Mouse (Mus musculus): ENCODE data around the gene Sh3bgrl3. TPM values are rescaled to one million over a fixed set of nuclear protein-coding genes. Genes with fewer than 3 reads are reported as not detected.

The Sh3bgrl3 gene
- polyA plus RNA-seq, 1 experiment from 2014 or later, result 369 TPM

DNA sequence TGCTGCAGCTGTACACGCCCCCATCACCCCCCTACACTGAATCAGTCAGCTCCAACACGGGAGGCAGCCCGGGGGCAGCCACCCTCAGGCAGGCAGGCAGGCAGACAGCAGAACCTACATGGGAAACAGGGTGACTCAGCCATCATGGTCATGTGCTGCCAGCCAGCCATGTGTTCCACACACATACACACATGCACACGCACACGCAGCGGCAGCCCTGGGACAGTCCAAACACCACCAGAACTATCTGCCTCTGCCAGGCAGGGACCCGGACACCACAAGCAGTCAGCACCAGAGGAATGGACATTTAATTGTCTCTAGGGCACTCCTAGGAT is 1.5 kb downstream of the Sh3bgrl3 start:
- Histone ChIP-seq H3K4me2 (replicated peaks) (0 out of 2 replicates have a peak overlapping the region, but pooled peaks have one; percentile 91), H3K4me1 (peaks cover 29% of the 10 kb centered on the region), H3K27ac (no peak overlapping the region), H3K36me3 (peaks cover 14% of the 10 kb centered on the region), H3K9ac (no peak overlapping the region), H3K27me3 (no peaks in the 10 kb centered on the region), H3K4me3 (no peak overlapping the region), H3K9me3 (replicated peaks) (no peaks in the 10 kb centered on the region)
- no peak for ATAC-seq (ENCODE audit: low FRiP score)
- WGBS, result 86% methylated on average over 7 of the region's 7 CpGs

DNA sequence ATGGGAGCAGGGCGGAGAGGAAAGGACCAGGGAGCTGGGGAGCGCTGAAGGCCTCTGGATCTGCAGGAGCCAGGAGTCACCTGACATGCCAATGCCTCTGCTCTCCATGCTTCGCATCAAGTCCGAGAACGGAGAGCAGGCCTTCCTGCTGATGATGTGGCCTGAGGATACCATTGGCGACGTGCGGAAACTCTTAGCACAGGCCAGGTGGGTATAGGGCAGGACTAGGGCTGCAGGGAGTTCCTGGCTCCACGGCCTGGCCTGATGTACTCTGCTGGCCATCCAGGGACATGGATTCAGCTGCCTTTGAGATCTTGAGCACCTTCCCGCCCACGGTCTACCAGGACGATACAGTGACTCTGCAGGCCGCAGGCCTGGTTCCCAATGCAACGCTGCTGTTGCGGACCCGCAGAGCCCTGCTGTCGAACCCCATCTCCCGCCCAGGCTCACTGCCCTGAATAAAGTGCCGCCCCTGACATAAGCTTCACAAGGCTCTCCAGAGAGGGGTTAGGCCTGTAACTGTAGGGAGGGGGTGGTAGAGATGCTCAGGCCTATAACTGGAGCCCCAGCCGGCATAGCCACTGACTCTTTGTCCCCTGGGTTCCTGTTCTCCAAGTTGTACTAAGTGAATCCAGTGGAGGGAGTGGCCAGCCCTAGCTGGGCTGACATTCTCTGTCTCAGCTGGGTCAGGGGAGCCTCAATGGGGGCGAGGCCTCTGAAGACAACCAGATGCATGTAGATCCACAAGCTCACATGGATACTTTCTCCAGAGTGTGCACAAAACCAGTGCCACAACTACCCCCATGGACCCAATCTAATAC is 2.1 kb downstream of the Sh3bgrl3 start:
- Histone ChIP-seq H3K9me3 (replicated peaks) (no peaks in the 10 kb centered on the region), H3K4me3 (no peak overlapping the region), H3K27me3 (no peaks in the 10 kb centered on the region), H3K27ac (no peak overlapping the region), H3K4me2 (replicated peaks) (0 out of 2 replicates have a peak overlapping the region, but pooled peaks have one; percentile 91), H3K4me1 (peaks cover 29% of the 10 kb centered on the region), H3K36me3 (peaks cover 12% of the 10 kb centered on the region), H3K9ac (no peak overlapping the region)
- no peak for ATAC-seq (ENCODE audit: low FRiP score)
- WGBS, result 86% methylated on average over 21 of the region's 21 CpGs

GRCm38 (mm10) chr4:134125383-134126060 is 3.1 kb downstream of the Sh3bgrl3 start:
- WGBS, result 90% methylated on average over 15 of the region's 15 CpGs
- no peak overlapping the region for H3K4me3 ChIP-seq
- peaks cover 29% of the 10 kb centered on the region for H3K4me1 ChIP-seq
- no peak overlapping the region for H3K27ac ChIP-seq
- H3K9me3 ChIP-seq (replicated peaks), result no peaks in the 10 kb centered on the region
- H3K27me3 ChIP-seq, result no peaks in the 10 kb centered on the region
- H3K36me3 ChIP-seq, result peaks cover 2% of the 10 kb centered on the region
- no peak overlapping the region for H3K9ac ChIP-seq
- no peak for ATAC-seq (ENCODE audit: low FRiP score)
- no peak overlapping the region for H3K4me2 ChIP-seq (replicated peaks)

DNA sequence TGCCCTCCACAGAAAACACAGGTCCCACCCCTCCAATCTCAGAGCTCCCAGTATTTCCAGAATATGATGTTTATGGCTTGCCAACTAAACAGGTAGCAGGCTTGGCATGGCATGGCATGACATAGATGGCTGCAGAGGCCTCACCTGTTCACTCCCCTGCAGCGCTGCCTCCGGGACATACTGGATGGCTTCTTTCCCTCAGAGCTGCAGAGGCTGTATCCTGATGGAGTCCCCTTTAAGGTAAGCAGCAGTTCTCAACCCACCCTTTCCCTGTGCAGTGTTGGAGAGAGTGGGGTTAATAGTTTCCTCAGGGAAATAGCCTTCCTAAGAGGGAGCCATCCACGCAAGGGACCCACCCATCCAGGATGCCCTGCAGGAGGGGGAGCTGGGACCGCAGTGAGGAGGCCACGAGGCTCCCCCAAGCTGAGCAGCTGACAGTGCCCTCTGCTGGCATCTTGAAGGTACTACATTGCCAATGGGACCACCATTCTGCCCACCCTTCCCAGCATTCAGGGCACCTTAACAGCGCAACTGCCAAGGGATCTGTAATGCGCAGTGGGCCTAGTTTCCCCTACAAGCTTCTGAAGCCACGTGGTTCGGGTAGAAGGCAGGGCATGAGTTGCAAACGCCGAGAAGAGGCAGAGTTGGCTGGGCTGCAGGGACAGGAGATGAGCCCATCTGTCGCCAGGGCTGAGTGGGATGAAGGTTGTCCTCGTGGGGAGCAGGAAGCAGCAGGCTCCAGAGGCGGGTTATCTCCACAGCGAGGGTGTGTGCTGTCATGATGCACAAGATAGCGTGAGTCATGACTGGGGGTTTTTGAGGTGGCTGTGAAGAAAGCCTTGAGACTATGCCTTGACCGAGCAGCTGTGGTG is 4.7 kb downstream of the Sh3bgrl3 start:
- H3K36me3 ChIP-seq, result no peaks in the 10 kb centered on the region
- no peak overlapping the region for H3K4me3 ChIP-seq
- no peak overlapping the region for H3K27ac ChIP-seq
- peaks cover 23% of the 10 kb centered on the region for H3K4me1 ChIP-seq
- no peaks in the 10 kb centered on the region for H3K9me3 ChIP-seq (replicated peaks)
- H3K4me2 ChIP-seq (replicated peaks), result no peak overlapping the region
- H3K9ac ChIP-seq, result no peak overlapping the region; the same call in 1 of the 2 replicates
- no peaks in the 10 kb centered on the region for H3K27me3 ChIP-seq
- WGBS, result 25% methylated on average over 17 of the region's 17 CpGs
- ATAC-seq (ENCODE audit: low FRiP score), result no peak

GRCm38 (mm10) chr4:134123147-134123546 is 5.4 kb downstream of the Sh3bgrl3 start:
- no peaks in the 10 kb centered on the region for H3K36me3 ChIP-seq
- peaks cover 21% of the 10 kb centered on the region for H3K4me1 ChIP-seq
- H3K9me3 ChIP-seq (replicated peaks), result no peaks in the 10 kb centered on the region
- no peaks in the 10 kb centered on the region for H3K27me3 ChIP-seq
- no peak for ATAC-seq (ENCODE audit: low FRiP score)
- H3K27ac ChIP-seq, result no peak overlapping the region
- WGBS, result 95% methylated on average over 6 of the region's 6 CpGs
- no peak overlapping the region for H3K4me3 ChIP-seq
- no peak overlapping the region for H3K4me2 ChIP-seq (replicated peaks)
- no peak overlapping the region for H3K9ac ChIP-seq

GRCm38 (mm10) chr4:134122281-134122680 is 6.3 kb downstream of the Sh3bgrl3 start:
- Histone ChIP-seq H3K36me3 (no peaks in the 10 kb centered on the region), H3K4me1 (peaks cover 12% of the 10 kb centered on the region), H3K9ac (no peak overlapping the region), H3K4me3 (no peak overlapping the region), H3K9me3 (replicated peaks) (no peaks in the 10 kb centered on the region), H3K27ac (no peak overlapping the region), H3K27me3 (no peaks in the 10 kb centered on the region), H3K4me2 (replicated peaks) (no peak overlapping the region)
- WGBS, result 43% methylated on average over 3 of the region's 3 CpGs
- no peak for ATAC-seq (ENCODE audit: low FRiP score)

- 0 out of 2 replicates have a peak, but pooled peaks cover 5% of the 10 kb centered on the region for H3K4me1 ChIP-seq
- H3K9me3 ChIP-seq (replicated peaks), result no peaks in the 10 kb centered on the region
- H3K27ac ChIP-seq, result no peak overlapping the region
- no peak overlapping the region for H3K4me3 ChIP-seq
- H3K27me3 ChIP-seq, result no peaks in the 10 kb centered on the region
- H3K9ac ChIP-seq, result no peak overlapping the region
- ATAC-seq (ENCODE audit: low FRiP score), result no peak
- H3K4me2 ChIP-seq (replicated peaks), result no peak overlapping the region
- H3K36me3 ChIP-seq, result no peaks in the 10 kb centered on the region
- WGBS, result 48% methylated on average over 4 of the region's 4 CpGs
These were observed 7.0 kb downstream of the Sh3bgrl3 start for GRCm38 (mm10) chr4:134121571-134121970.

GRCm38 (mm10) chr4:134120916-134121315 is 7.7 kb downstream of the Sh3bgrl3 start:
- Histone ChIP-seq H3K36me3 (no peaks in the 10 kb centered on the region), H3K27me3 (no peaks in the 10 kb centered on the region), H3K4me3 (no peak overlapping the region), H3K9me3 (replicated peaks) (no peaks in the 10 kb centered on the region), H3K4me2 (replicated peaks) (no peak overlapping the region), H3K4me1 (0 out of 2 replicates have a peak, but pooled peaks cover 5% of the 10 kb centered on the region), H3K27ac (no peak overlapping the region), H3K9ac (no peak overlapping the region)
- ATAC-seq (ENCODE audit: low FRiP score), result no peak
- WGBS, result 88% methylated on average over 4 of the region's 4 CpGs

- 0 out of 2 replicates have a peak, but pooled peaks cover 5% of the 10 kb centered on the region for H3K4me1 ChIP-seq
- no peak overlapping the region for H3K9ac ChIP-seq
- H3K4me3 ChIP-seq, result no peak overlapping the region
- 83% methylated on average over 6 of the region's 6 CpGs for WGBS
- ATAC-seq (ENCODE audit: low FRiP score), result no peak
- H3K36me3 ChIP-seq, result no peaks in the 10 kb centered on the region
- no peak overlapping the region for H3K27ac ChIP-seq
- no peaks in the 10 kb centered on the region for H3K27me3 ChIP-seq
- no peaks in the 10 kb centered on the region for H3K9me3 ChIP-seq (replicated peaks)
- no peak overlapping the region for H3K4me2 ChIP-seq (replicated peaks)
These were observed 8.3 kb downstream of the Sh3bgrl3 start for GRCm38 (mm10) chr4:134120192-134120805.

- Histone ChIP-seq H3K36me3 (no peaks in the 10 kb centered on the region), H3K27ac (no peak overlapping the region), H3K9ac (no peak overlapping the region), H3K4me1 (0 out of 2 replicates have a peak, but pooled peaks cover 5% of the 10 kb centered on the region), H3K27me3 (no peaks in the 10 kb centered on the region), H3K9me3 (replicated peaks) (no peaks in the 10 kb centered on the region), H3K4me2 (replicated peaks) (no peak overlapping the region), H3K4me3 (no peak overlapping the region)
- WGBS, result 62% methylated on average over 9 of the region's 9 CpGs
- ATAC-seq (ENCODE audit: low FRiP score), result no peak
These were observed 8.9 kb downstream of the Sh3bgrl3 start for GRCm38 (mm10) chr4:134119644-134120043.

DNA sequence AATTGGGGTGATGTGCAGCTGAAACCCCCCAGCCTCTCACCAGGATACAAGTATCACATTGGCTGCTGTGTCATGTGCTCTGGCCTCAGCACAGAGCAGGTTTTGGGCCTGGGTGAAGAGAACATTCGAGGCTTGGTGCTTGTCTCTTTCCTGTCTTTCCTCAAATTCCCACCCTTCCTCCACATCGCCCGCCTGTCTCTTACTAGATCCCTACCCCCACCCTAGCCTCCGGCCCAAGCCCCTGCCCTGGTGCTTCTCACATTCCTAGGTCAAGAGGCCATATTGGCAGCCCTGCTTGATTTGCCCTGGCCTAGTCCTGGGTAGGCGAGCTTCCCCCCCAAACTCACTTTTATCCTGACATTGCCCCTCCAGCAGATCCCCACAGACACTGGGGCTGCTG is 9.5 kb downstream of the Sh3bgrl3 start:
- H3K27ac ChIP-seq, result no peak overlapping the region
- ATAC-seq (ENCODE audit: low FRiP score), result no peak

More for the DNA sequence above, 9.5 kb downstream of the Sh3bgrl3 start:
- no peak overlapping the region for H3K9ac ChIP-seq
- H3K27me3 ChIP-seq, result no peaks in the 10 kb centered on the region
- no peaks in the 10 kb centered on the region for H3K36me3 ChIP-seq
- 68% methylated on average over 5 of the region's 5 CpGs for WGBS
- 0 out of 2 replicates have a peak, but pooled peaks cover 3% of the 10 kb centered on the region for H3K4me1 ChIP-seq
- no peaks in the 10 kb centered on the region for H3K9me3 ChIP-seq (replicated peaks)
- H3K4me2 ChIP-seq (replicated peaks), result no peak overlapping the region
- no peak overlapping the region for H3K4me3 ChIP-seq

Data from hindbrain, embryonic 12.5 days (tissue).